Mouse (Mus musculus): ENCODE data around the gene Ankzf1.

The Ankzf1 gene

DNA sequence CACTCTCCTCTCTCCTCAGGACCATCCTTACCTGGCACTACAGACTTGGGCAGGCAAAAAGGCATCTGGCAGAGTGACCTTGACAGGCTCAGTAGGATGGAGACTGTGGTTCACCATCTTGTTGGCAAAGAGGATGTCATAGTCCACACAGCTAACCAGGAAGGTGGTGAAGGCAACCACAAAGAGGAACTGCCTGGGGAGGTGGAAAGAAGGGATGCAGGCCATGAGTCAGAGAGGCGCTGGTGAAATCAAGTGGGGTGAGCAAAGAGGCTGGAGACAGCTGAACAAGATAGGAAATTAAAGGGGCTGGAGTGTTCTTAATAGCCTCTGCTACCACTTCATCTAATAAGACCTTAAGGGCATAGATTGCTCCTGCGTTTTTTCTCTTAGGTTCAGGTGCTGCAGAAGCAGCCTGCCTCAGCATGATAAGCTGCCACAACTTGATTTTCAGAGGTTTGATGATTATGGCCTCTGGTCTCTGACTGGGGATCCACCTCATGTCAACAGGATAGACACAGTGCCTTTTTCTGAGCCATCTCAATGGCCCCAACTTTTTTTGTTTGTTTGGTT is 4.0 kb upstream of the Ankzf1 start:
- no peak for DNase-seq (ENCODE audit: low read depth, low spot score)

DNA sequence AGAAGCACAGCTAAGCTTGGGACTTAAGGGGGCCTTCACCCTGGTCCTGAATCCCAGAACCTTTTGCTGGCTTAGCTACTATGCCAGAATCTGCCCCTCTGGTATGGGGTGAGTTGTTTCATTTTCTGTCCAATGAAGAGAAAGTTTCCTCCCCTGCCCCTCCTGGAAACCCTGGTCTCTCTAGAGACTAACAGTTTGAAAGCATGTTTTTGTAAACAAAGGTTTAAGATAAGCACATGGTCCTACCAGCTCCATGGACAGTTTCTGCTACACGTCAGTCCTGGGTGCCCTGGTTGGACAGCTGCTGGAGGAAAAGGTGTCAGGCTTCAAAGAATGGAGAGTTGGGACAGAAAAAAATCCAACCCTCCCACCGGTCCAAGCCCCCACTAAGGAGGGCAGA is 1.4 kb upstream of the Ankzf1 start:
- no peak for DNase-seq (ENCODE audit: low read depth, low spot score)

DNA sequence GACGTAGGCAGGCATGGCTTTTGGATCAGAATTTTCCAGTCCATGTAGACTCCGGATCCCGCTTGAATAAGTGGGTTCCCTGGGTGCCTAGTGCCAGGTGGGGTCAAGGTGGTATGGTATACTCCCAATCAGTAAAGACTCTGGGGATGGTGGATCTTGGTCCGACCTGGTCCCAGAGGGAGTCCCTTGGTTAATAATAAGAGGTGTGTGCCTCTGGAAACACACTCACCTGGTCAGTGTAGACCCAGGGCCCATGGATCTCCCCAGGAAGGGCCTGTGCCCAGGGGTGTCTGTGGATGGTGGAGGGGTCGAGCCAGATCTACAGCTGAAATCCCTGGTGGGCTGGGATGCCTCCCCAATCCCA is 711 bp upstream of the Ankzf1 start:
- DNase-seq (ENCODE audit: low read depth, low spot score), result no peak

DNA sequence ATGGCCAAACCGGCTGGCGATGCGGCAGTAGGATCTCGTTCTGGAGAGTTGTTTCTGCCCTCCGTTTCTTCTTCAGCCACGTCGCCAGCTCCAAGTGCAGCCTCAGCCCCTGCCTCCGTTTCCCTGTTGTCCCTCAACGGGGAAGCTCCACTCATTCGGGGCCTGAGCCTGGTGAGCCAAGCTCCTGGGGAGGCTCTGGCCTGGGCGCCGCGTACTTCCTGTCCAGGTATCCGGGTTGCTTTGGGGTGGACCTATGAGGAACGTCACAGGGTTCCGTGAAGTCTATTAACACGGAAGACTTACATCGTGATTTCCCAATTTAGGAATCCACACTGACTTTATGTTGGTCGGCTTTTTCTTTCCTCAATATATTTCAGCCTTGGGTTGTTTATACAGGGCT is 501 bp downstream of the Ankzf1 start:
- DNase-seq (ENCODE audit: low read depth, low spot score), result no peak

DNA sequence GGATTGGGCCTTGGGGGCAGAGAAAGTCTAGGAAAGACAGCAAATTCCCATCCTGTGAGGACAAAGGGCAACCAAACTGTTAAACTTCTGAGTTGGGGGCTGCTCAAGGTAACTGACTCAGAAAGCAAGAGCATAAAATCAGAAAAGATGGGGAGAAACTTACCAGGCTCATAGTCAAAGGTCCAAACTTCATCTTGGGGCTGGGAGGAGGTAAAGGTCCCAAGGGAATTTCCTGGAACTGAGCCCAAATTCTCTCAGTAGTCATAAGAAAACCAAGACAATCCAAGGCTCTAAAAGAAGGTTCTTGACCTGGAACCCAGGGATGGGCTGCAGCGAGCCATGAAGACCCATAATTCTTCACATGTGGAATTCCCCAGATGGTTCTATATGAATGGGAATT is 9.3 kb downstream of the Ankzf1 start:
- no peak for DNase-seq (ENCODE audit: low read depth, low spot score)

DNA sequence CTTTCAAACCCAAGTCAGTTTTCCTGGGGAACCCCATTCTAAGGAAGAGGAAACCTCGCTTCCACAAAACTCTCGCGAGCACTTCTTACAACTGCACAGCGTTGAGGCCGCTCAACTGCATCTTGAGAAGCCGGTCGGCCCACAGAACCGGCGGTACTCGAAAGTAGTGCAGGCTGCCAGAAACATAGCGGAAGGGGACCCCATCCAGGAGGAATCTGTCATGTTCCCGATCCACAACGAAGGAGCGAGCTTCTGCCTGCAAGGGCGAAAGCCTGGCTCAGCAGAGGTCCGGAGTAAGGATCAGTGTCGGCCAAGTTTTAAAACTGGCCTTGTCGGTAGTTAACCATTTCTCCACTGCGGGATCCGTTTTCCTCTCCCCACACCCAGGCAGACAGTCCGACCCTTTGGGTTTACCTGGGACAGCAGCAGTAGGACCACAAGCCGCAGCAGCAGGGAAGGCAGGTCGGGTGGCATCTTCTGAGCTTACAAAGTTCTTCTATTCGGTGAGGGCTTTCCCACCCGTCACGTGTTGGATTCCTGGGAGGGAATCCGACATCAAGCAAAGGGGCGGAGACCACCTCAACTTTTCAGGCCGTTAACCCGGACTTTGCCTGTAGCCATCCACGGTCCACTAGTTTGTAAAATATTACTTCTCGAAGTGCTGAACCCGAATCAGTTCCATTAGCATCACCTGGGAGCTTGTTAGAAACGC is 17.2 kb downstream of the Ankzf1 start:
- peak; percentile 18 for DNase-seq (ENCODE audit: low read depth, low spot score)

DNA sequence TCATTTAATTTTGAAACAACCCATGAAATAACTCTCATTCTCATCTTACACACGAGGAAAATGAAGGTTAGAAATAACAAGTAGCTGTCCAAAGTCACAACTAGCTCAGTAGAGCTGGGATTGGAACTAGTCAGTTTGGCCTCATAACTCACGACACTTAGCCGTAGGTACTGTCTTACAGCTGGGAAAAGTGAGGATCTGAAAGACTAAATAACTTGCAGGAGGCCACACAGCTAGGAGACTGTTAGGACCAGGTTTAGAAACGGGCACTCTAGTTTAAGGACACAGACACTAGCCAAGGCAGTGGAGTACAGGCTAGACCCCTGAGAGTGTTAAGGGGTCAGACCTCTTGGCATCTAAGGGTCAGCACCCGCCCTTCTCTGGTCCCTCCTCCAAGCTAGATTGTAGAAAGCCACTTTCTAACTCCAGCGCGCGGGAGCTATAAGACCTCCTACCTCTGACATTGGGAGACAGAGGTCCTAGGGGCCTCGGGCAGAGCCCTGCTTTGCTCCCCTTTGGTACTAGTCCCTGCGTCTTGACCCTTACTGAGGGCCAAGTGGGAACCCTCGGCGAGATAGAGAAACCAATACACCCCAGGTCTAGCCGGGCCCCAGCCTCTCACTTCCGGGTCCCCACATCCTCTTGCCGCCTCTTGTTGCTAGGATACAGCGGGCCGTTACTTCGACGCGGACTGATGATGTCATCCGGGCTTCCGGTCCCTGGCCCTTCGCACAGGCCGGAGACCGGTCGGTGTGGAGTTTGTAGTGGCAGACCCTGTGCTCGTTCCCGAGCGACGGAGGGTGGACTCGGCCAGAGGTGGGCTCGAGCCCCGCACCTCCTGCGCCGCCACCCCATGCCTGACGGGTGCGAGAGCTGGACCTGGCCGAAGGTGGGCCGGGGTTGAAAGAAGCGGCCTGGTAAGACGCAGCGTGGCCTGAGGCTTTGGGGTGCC is 18.5 kb downstream of the Ankzf1 start, which contains the start of the genes Glb1l and Stk16:
Gene Glb1l, minus strand, starts transcription at position 678 of the 952 bp plus-strand sequence.
Gene Stk16, plus strand, starts transcription at position 703 of the 952 bp plus-strand sequence.
- peak; percentile 95 for DNase-seq (ENCODE audit: low read depth, low spot score)

DNA sequence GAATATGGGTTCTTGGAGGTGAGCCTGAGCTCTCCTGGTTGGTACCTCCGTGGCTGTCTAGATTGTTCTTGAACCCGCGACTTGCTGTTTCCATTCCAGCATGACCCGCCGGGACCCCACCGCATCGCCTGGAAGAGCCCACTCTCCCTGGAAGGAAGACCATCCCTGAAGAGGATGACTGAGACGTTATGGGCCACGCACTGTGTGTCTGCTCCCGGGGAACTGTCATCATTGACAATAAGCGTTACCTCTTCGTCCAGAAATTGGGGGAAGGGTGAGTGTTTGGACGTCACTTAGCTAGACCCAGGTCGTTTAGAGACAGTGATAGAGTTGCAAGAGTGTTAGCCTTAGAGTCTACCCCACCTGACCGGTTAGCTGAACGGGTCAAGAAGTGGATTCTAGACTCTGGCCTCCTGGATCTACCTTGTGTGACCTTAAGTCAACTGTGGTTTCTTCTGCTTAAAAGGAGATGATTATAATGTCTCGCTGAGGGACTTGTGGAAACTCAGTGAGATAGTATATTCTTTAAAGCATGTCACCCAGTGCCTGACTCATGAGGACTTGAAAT is 19.3 kb downstream of the Ankzf1 start:
- no peak for DNase-seq (ENCODE audit: low read depth, low spot score)

DNA sequence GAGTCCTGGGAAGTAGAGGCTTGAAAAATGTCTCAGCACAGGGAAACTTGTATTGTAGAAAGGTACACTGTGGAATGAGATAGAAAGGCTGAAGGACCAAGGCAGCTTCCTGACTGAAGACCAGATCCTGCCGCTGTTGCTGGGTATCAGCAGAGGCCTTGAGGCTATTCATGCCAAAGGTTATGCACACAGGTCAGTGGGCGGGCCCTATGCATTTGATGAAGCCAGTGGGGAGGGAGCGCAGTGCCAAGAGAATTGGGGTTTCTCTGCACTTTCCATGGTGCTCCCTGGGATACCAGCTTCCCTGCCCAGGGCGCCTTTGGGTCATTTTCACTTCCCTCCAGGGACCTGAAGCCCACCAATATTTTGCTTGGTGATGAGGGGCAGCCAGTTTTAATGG is 20.6 kb downstream of the Ankzf1 start:
- DNase-seq (ENCODE audit: low read depth, low spot score), result no peak

DNA sequence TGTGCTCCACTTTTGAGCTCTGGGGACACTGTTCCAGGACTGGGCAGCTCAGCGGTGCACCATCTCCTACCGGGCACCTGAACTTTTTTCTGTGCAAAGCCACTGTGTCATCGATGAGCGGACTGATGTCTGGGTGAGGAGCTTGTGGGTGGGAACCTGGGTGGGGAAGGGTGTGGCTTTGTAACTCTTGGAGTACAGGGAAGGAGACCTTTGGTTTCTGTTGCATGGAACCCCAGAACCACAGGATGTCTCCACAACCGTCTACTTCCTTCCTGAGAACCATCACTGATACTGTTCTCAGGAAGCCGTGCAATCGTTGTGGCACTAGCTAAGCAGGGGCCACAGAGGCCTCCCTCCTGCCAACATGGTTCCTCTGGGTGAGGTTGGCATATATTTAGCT is 21.1 kb downstream of the Ankzf1 start:
- DNase-seq (ENCODE audit: low read depth, low spot score), result no peak

DNA sequence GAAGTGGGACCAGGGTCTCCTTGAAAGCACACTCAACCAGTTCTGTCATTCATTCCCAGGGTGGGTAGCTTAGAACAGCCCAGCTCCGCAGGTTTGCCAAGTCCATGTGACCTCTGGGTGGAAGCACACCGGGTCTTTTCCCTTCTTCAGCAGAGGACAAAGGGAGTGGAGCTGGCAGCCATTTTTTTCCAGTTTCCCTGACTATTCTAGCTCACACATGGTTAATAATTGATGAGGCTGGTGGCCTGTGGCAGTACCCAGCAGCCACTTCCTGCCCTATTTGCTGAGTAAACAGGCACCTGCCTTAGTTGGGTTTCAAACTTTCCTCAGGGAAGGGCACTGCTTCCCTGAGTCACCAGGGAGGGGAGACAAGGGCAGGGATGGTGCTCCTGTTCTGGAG is 22.5 kb downstream of the Ankzf1 start:
- DNase-seq (ENCODE audit: low read depth, low spot score), result no peak

DNA sequence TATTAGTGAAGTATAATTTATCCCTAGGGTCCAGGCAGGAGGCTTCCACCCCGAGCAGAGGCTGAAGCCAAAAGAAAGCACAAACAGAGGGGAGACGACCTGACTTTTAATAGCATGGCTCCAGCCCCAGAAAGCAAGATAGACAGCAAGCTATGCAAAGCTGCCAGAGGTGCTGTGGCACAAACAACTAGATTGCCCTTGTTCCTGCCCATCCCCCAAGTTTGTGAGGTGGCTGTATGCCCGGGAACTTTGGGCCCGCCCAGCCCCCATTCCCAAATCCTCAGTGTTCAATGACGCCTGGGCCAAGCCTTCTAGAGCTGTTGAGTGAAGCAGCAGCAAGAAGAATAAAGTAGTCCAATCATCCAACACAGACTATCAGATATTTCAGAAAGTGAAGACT is 22.9 kb downstream of the Ankzf1 start:
- no peak for DNase-seq (ENCODE audit: low read depth, low spot score)

DNA sequence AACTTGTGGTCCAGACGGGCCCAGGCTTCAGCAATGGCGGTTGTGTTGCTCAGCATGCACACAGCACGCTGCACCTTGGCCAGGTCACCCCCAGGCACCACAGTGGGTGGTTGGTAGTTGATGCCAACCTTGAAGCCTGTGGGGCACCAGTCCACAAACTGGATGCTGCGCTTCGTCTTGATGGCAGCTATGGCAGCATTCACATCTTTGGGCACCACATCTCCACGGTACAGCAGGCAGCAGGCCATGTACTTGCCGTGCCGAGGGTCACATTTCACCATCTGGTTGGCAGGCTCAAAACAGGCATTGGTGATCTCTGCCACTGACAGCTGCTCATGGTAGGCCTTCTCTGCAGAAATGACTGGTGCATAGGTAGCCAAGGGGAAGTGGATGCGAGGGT is 23.8 kb downstream of the Ankzf1 start:
- no peak for DNase-seq (ENCODE audit: low read depth, low spot score)

DNA sequence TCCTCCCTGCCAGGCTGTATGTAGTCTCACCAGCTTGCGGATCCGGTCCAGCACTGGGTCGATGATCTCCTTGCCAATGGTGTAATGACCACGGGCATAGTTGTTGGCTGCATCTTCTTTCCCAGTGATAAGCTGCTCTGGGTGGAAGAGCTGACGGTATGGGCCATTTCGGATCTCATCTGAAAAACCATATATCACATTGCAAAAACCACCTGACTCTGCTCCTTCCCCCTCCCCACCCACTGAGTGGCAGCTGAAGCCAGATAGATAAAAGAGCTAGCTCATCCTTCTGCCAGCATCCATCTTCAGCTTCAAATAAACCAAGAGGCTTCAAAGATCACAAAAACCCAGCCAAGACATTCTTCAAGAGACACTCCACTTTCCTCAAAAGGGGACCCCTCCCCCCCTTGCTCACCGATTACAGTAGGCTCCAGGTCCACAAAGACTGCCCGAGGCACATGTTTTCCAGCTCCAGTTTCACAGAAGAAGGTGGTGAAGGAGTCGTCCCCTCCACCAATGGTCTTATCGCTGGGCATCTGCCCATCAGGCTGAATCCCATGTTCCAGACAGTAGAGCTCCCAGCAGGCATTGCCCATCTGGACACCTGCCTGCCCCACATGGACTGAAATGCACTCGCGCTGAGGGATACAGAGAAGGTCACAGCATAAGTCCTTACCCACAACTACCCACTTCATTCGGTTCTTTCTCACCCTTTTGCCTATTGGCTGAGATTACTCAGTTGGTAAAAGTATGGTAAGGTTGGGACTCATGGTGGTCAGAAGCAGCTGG is 25.0 kb downstream of the Ankzf1 start:
- no peak for DNase-seq (ENCODE audit: low read depth, low spot score)

DNA sequence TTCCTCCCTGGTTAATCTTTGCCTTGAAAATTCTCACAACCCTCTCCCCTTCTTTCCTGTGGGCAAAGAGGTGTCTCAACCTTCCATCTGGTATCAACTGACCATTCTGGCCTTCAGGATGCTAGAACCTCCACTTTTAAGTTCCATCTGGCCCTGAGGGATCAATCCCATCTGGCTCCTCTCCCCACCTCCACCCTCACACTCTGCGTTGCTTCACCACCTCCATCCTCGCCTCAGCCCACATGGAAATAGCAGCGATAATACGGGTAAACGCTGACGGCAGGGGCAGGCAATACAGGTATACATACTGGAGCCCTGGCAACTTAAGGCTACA is 25.9 kb downstream of the Ankzf1 start:
- DNase-seq (ENCODE audit: low read depth, low spot score), result no peak

DNA sequence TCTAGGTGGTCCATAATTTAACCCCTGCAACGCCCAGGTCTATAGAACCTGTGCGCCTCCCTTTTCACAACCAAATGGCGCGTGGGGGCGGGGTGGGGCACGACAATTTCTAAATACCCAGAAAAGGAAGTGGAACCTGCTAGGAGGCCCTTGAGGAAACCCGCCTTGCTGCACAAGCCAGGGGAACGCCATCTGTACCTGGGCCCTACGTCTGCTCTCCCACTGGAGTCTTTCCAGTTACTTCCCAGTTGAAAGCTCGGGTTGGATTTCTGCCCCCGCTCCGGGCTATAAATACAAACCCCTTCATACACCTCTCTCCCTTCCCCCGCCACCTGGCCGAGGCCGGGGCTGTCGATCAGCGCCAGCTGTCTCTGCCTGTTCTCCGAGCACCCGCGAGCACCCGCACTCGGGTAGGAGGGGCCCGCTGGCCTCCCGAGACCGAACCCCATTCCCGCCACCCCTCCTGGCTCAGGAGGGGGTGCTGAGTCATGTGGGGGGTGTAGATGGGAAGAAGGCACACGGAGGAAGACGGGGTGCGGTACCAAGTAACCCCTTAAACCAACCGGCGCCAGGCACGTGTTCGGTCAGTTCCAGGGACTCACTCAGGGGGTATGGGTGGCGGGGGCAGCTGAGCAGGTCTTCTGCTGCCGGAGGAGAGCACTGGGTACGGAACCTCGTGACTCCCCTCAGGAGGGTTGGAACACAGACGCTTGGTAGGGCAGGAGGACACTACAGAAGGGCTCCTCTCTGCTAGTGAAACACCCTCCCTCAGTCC is 26.5 kb downstream of the Ankzf1 start:
- DNase-seq (ENCODE audit: low read depth, low spot score), result no peak

DNA sequence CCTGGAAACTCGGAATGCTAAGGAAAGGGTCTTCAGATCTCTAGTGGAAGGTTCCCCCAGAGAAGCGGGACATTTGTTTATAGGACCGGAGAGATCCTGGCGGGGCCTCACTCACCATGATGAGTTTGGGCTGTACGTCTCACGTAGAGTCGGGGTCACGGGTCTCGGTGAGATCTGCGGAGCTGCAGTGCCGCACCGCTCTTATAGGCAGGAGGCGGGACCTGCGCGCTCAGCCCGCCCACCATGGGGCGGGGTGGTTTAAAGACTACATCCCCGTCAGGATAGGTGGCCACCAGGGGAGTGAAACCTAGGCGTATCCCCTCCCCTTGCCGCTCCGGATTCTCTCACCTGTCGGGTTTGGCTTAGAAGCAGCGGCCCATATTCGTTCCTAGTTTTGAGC is 27.1 kb downstream of the Ankzf1 start:
- peak; percentile 78 for DNase-seq (ENCODE audit: low read depth, low spot score)

DNA sequence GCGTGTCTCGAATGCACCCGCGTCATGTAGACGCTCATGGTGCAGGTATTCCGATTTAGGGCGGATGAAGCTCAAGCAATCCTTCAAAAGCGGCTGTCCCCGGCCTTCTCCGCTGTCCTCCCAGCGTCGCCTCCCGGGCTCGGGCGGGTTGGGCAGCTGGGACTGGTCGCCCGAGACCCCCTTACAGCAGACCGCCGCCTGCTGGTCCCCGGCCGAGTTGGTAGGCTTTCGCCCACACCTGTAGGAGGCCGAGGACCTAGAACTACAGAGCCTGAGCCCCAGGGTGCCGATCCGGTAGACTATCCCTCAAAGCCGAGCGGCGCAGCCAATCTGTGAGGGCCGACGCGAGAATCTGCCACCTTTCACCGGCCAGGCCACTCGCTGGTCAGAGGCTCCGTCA is 27.6 kb downstream of the Ankzf1 start, which contains the start of gene Tuba4a:
Gene Tuba4a, minus strand, starts transcription at position 335 of the 400 bp plus-strand sequence.
- no peak for DNase-seq (ENCODE audit: low read depth, low spot score)

DNA sequence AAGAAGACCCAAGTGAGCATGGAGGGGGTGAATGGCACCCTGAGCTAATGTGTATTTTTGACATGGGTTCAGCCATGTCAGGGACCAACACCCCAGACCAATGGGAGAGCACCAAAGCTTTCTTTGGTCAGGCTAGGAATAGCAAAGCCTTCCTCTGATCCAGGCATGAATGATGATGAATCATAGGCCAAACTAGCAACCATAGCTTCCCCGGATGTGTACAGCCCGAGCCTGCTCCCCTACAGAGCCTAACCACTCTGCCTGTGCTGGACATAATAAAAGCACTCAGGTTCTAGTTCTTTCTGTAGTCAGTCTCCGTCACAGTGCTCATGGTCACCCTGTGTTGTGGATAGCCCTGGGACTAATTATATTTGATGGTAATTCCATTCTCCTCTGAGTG is 29.6 kb downstream of the Ankzf1 start:
- DNase-seq (ENCODE audit: low read depth, low spot score), result no peak

DNA sequence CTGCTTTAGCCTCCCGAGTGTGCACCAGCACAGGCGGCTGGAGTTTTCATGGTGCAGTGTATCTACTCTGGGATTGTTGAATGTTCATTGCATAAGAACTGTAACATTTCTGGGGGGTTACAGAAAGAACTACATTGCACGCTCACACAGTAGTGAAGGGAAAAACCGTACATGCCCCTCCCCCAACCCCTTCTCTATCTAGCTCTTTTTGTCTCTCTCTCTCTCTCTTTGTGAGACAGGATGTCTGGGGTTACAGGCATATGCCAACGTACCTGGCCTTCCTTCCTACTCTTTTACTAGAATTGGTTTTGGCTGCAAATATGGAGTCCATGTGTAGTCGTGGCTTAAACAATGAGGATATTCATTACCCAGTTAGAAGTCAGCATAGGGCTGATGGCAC is 31.0 kb downstream of the Ankzf1 start:
- DNase-seq (ENCODE audit: low read depth, low spot score), result no peak

DNA sequence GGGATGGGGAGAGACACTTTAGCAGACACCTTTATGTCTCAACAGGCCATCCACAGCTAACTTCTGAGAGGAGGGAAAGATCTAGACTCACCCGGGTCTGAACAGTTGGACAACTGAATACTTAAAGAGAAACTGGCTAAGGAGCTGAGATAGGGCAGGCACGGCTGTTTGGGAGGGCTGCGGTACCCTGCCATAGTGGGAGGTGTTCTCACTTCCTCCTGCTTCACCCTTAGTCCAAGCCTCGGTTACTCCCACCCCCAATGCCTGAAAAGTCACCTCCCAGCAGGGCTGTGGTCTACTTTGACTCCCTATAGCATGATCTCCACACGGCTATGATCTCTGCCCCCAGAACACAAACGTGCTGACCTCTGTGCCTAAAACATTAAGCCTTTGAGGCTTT is 31.6 kb downstream of the Ankzf1 start:
- DNase-seq (ENCODE audit: low read depth, low spot score), result no peak
